Mouse (Mus musculus) liver, embryonic 12.5 days (tissue): ENCODE data around the gene Inhbc. TPM values are rescaled to one million over a fixed set of nuclear protein-coding genes. Genes with fewer than 3 reads are reported as not detected.

Experiments
- ATAC-seq: fragments of 200-750 bp; cut with Nextera tagmentation; 2 replicates; pipeline ENCODE4 v1.8.0; 2017; ENCODE audit warnings: moderate number of reproducible peaks, mild to moderate bottlenecking, moderate library complexity
- H3K27ac ChIP-seq: fragments of 300-500 bp; sonication (generic); 2 replicates; pipeline ENCODE4 v1.5.1; 2016; ENCODE audit warnings: mild to moderate bottlenecking
- H3K27me3 ChIP-seq: fragments of 300-500 bp; sonication (generic); replicated peaks from 2 replicates; pipeline ENCODE4 v1.6.1; 2016; ENCODE audit warnings: mild to moderate bottlenecking, moderate library complexity
- H3K36me3 ChIP-seq: fragments of 300-500 bp; sonication (generic); 2 replicates; pipeline ENCODE4 v1.6.1; 2016; ENCODE audit warnings: mild to moderate bottlenecking, moderate library complexity
- H3K4me1 ChIP-seq: fragments of 300-500 bp; sonication (generic); 2 replicates; pipeline ENCODE4 v1.6.1; 2016
- H3K4me2 ChIP-seq: fragments of 300-500 bp; sonication (generic); 2 replicates; pipeline ENCODE4 v1.6.1; 2016; ENCODE audit warnings: mild to moderate bottlenecking, moderate library complexity
- H3K4me3 ChIP-seq: fragments of 300-500 bp; sonication (generic); 2 replicates; pipeline ENCODE4 v1.5.1; 2016; ENCODE audit warnings: mild to moderate bottlenecking, moderate library complexity
- H3K9ac ChIP-seq: fragments of 300-500 bp; sonication (generic); 2 replicates; pipeline ENCODE4 v1.6.1; 2016; ENCODE audit warnings: mild to moderate bottlenecking, moderate library complexity
- H3K9me3 ChIP-seq: fragments of 300-500 bp; sonication (generic); replicated peaks from 2 replicates; pipeline ENCODE4 v1.6.1; 2016; ENCODE audit warnings: mild to moderate bottlenecking, moderate library complexity
- WGBS: fragments of 180-500 bp; shearing (Covaris S2); methylation state at CpG from one replicate; pipeline ENCODE4 v1.1.7; 2016; ENCODE audit not compliant: insufficient replicate concordance; 5-methylcytosine and 5-hydroxymethylcytosine counted together
- polyA plus RNA-seq: library from polyadenylated mRNA; unstranded; fragments of >200 nt; fragmentation: Nextera tagmentation; extraction: Ambion mirVana; gene quantifications from 2 replicates; pipeline ENCODE4 v1.2.1, GENCODE M21; 2016

The Inhbc gene
- polyA plus RNA-seq, 1 experiment from 2014 or later = 1.5 TPM

GRCm38 (mm10) chr10:127337536-127338099, 32.6 kb downstream of the Inhbc start:
- Histone ChIP-seq H3K27ac (no peak overlapping the region), H3K9me3 (no peaks in the 10 kb centered on the region), H3K4me3 (no peak overlapping the region), H3K9ac (no peak overlapping the region), H3K27me3 (peaks cover 69% of the 10 kb centered on the region), H3K4me1 (peaks cover 43% of the 10 kb centered on the region), H3K4me2 (no peak overlapping the region), H3K36me3 (no peaks in the 10 kb centered on the region)
- ATAC-seq = no peak
- WGBS = 56% methylated on average over 6 of the region's 6 CpGs

DNA sequence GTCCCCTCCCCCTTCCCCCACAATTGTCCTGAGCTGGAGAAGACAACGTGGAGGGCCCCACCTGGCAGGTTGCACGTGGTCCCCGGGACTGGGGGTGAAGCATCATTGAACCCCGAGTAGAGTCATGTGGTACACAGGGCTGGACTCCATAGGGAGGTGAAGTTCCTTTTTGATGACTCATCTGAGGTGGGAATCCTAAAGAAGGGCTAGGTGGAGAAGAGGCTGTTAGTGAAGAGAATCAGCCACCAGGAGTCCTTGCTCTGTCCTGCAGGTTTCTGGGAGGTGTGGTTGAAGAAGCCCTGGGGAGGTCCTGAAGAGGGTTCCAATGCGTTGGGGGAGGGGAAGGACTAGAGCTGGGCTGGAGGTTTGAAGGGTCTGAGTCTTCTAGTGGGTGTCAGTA, 33.3 kb downstream of the Inhbc start:
- Histone ChIP-seq H3K9ac (no peak overlapping the region), H3K27me3 (peaks cover 68% of the 10 kb centered on the region), H3K4me3 (no peak overlapping the region), H3K4me2 (no peak overlapping the region), H3K9me3 (no peaks in the 10 kb centered on the region), H3K27ac (no peak overlapping the region), H3K36me3 (no peaks in the 10 kb centered on the region), H3K4me1 (peaks cover 44% of the 10 kb centered on the region)
- no peak for ATAC-seq
- 51% methylated on average over 5 of the region's 5 CpGs for WGBS

DNA sequence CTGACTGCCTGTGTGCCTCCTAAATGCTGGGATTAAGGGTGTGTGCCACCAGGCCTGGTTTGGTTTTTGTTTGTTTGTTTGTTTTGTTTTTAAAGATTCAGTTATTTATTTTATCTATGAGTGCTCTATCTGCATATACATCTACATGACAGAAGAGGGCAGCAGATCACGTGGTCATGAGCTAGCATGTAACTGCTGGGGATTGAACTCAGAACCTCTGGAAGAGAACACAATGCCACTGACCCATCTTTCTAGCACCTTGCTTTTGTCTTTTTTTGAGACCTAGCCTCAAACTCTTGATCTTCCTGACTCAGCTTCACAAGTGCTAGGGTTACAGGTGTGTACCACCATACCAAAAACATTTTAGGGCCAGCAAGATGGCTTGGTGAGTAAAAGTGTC, 35.0 kb downstream of the Inhbc start:
- peaks cover 58% of the 10 kb centered on the region for H3K27me3 ChIP-seq
- H3K4me1 ChIP-seq = peaks cover 41% of the 10 kb centered on the region
- no peak overlapping the region for H3K27ac ChIP-seq
- H3K9me3 ChIP-seq = no peaks in the 10 kb centered on the region
- WGBS = 47% methylated on average over 1 of the region's 1 CpGs
- H3K36me3 ChIP-seq = no peaks in the 10 kb centered on the region
- no peak overlapping the region for H3K4me2 ChIP-seq
- H3K9ac ChIP-seq = no peak overlapping the region
- ATAC-seq = no peak
- no peak overlapping the region for H3K4me3 ChIP-seq

- Histone ChIP-seq H3K9ac (no peak overlapping the region), H3K27me3 (peaks cover 40% of the 10 kb centered on the region), H3K4me2 (no peak overlapping the region), H3K4me1 (peaks cover 27% of the 10 kb centered on the region), H3K36me3 (peaks cover 14% of the 10 kb centered on the region), H3K9me3 (no peaks in the 10 kb centered on the region), H3K4me3 (no peak overlapping the region), H3K27ac (no peak overlapping the region)
- ATAC-seq = peak; percentile 13; the same call in 1 of the 2 replicates
- WGBS = 27% methylated on average over 5 of the region's 5 CpGs
Measured at GRCm38 (mm10) chr10:127333152-127333551, 37.1 kb downstream of the Inhbc start.

- WGBS = 21% methylated on average over 30 of the region's 31 CpGs
- peak overlapping the region; percentile 47; the same call in 1 of the 2 replicates for H3K9ac ChIP-seq
- H3K36me3 ChIP-seq = peaks cover 18% of the 10 kb centered on the region
- H3K4me3 ChIP-seq = peak overlapping the region; percentile 31
- peak overlapping the region; percentile 65 for H3K4me2 ChIP-seq
- H3K27ac ChIP-seq = no peak overlapping the region
- H3K27me3 ChIP-seq = peaks cover 40% of the 10 kb centered on the region
- no peak for ATAC-seq
- H3K9me3 ChIP-seq = no peaks in the 10 kb centered on the region
- H3K4me1 ChIP-seq = peaks cover 32% of the 10 kb centered on the region
Measured at GRCm38 (mm10) chr10:127332211-127332874, 37.9 kb downstream of the Inhbc start.

DNA sequence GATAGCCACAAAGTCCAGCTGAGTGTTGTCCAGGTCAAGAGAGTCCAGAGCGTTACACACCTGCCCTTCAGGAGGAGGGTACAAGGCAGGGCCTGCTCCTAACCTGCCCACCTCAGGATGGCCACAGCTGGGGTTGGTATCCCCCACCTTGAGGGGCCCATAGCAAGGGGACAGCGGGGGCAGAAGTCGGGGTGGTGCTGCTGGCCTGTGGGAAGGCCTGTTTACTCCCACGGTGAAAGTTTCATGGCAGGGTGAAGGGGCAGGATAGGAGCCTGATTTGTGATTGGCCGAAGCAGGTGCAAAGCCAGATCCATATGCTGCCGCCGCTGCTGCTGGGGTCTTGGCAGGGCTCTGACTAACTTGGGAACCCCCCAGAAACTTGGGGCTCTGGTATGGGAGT, 40.0 kb downstream of the Inhbc start:
- Histone ChIP-seq H3K9ac (no peak overlapping the region), H3K4me1 (peaks cover 53% of the 10 kb centered on the region), H3K27me3 (peaks cover 45% of the 10 kb centered on the region), H3K36me3 (peaks cover 20% of the 10 kb centered on the region), H3K4me2 (no peak overlapping the region), H3K4me3 (no peak overlapping the region), H3K9me3 (no peaks in the 10 kb centered on the region), H3K27ac (no peak overlapping the region)
- 73% methylated on average over 7 of the region's 7 CpGs for WGBS
- no peak for ATAC-seq

GRCm38 (mm10) chr10:127327461-127328145, 42.6 kb downstream of the Inhbc start:
- ATAC-seq = no peak
- Histone ChIP-seq H3K4me3 (no peak overlapping the region; the same call in 1 of the 2 replicates), H3K4me2 (peak overlapping the region; percentile 90)

DNA sequence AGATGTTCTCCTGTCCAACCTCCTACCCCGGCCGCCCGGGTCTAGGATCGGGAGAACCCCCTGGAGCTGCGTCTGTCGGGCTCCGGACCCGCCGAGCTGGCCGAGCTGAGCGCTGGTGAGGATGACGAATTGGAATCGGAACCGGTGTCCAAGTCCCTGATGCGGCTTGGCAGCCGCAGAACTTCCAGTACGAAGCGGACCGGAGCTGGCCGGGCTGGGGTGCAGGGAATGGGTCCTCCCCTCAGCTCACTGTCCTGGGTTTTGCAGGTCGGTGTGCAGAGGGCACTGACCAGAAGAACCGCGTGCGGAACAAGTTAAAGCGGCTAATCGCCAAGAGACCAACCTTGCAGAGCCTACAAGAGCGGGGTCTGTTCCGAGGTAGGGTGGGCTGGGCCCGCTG, 43.4 kb downstream of the Inhbc start:
- 13% methylated on average over 29 of the region's 29 CpGs for WGBS
- ATAC-seq = no peak; the same call in 1 of the 2 replicates
- peaks cover 20% of the 10 kb centered on the region for H3K36me3 ChIP-seq
- H3K27me3 ChIP-seq = peaks cover 51% of the 10 kb centered on the region
- H3K27ac ChIP-seq = no peak overlapping the region
- peak overlapping the region; percentile 63 for H3K4me3 ChIP-seq
- H3K9me3 ChIP-seq = no peaks in the 10 kb centered on the region
- H3K4me2 ChIP-seq = peak overlapping the region; percentile 90
- H3K4me1 ChIP-seq = peaks cover 72% of the 10 kb centered on the region
- H3K9ac ChIP-seq = peak overlapping the region; percentile 75

More at GRCm38 (mm10) chr10:127327461-127328145, 42.6 kb downstream of the Inhbc start:
- Histone ChIP-seq H3K4me1 (peaks cover 76% of the 10 kb centered on the region), H3K27me3 (peaks cover 52% of the 10 kb centered on the region), H3K36me3 (peaks cover 20% of the 10 kb centered on the region), H3K9ac (no peak overlapping the region), H3K27ac (no peak overlapping the region), H3K9me3 (no peaks in the 10 kb centered on the region)
- 71% methylated on average over 18 of the region's 18 CpGs for WGBS

DNA sequence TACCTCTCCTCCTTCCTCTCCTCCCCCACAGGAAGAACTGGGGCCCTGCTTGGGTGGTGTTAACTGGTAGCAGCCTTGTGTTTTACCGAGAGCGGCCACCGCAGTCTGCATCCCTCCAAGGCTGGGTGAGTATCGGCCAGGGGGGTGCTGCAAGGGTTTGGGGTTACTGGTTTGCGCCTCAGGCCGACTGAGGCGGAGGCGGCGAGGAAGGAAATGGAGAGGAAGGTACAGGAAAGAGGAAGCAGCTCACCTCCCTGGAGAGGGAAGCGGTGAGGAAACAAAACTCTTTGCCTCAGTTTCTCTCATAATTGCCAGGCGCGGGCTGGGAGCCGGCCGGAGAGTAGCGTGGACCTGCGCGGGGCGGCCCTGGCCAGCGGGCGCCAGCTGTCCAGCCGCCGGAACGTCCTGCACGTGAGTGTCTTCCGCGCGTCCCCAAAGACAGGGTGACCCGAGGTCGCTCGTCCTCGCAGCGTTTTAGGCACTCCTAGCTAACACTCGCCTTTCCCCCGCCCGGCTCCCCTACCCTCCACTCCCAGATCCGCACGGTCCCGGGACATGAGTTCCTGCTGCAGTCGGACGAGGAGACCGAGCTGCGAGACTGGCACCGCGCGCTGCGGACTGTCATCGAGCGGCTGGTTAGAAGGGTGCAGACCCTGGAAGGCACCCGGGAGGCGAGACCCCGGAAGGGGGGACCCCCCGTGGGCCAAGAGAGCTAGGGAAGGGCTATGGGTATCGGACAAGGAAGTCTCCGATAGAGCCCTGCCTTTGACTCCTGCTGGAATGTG, 44.0 kb downstream of the Inhbc start:
- under 1% methylated on average over 54 of the region's 54 CpGs for WGBS
- H3K4me3 ChIP-seq = peak overlapping the region; percentile 63
- H3K9ac ChIP-seq = peak overlapping the region; percentile 75
- H3K4me1 ChIP-seq = peaks cover 68% of the 10 kb centered on the region
- peak; percentile 48 for ATAC-seq
- peak overlapping the region; percentile 48; the same call in 1 of the 2 replicates for H3K27ac ChIP-seq
- peaks cover 46% of the 10 kb centered on the region for H3K27me3 ChIP-seq
- H3K9me3 ChIP-seq = no peaks in the 10 kb centered on the region
- H3K36me3 ChIP-seq = peaks cover 20% of the 10 kb centered on the region
- H3K4me2 ChIP-seq = peak overlapping the region; percentile 90

- peaks cover 46% of the 10 kb centered on the region for H3K27me3 ChIP-seq
- 16% methylated on average over 14 of the region's 14 CpGs for WGBS
- H3K9me3 ChIP-seq = no peaks in the 10 kb centered on the region
- peaks cover 20% of the 10 kb centered on the region for H3K36me3 ChIP-seq
- peak overlapping the region; percentile 75 for H3K9ac ChIP-seq
- peak overlapping the region; percentile 90 for H3K4me2 ChIP-seq
- H3K4me3 ChIP-seq = peak overlapping the region; percentile 63
- ATAC-seq = 0 out of 2 replicates have a peak, but pooled peaks have one; percentile 10
- peak overlapping the region; percentile 48; the same call in 1 of the 2 replicates for H3K27ac ChIP-seq
- peaks cover 61% of the 10 kb centered on the region for H3K4me1 ChIP-seq
Measured at GRCm38 (mm10) chr10:127325454-127326016, 44.7 kb downstream of the Inhbc start.

GRCm38 (mm10) chr10:127324495-127324894, 45.7 kb downstream of the Inhbc start:
- WGBS = 6% methylated on average over 7 of the region's 7 CpGs
- no peak overlapping the region for H3K9ac ChIP-seq
- peaks cover 18% of the 10 kb centered on the region for H3K36me3 ChIP-seq
- peak; percentile 59 for ATAC-seq
- H3K4me2 ChIP-seq = peak overlapping the region; percentile 90
- H3K27me3 ChIP-seq = peaks cover 46% of the 10 kb centered on the region
- H3K4me3 ChIP-seq = peak overlapping the region; percentile 36; the same call in 1 of the 2 replicates
- H3K27ac ChIP-seq = no peak overlapping the region
- no peaks in the 10 kb centered on the region for H3K9me3 ChIP-seq
- H3K4me1 ChIP-seq = peaks cover 55% of the 10 kb centered on the region
